Mouse (Mus musculus) neural tube, embryonic 11.5 days (tissue): ENCODE measurements around the gene Sf3a2. TPM values are rescaled to one million over a fixed set of nuclear protein-coding genes. Genes with fewer than 3 reads are reported as not detected.

ENCODE experiments used
- ATAC-seq: fragments of 200-750 bp; cut with Nextera tagmentation; 2 replicates; pipeline ENCODE4 v1.8.0; 2017; ENCODE audit warnings: moderate number of reproducible peaks, mild to moderate bottlenecking, moderate TSS enrichment, moderate library complexity; ENCODE audit not compliant: insufficient read depth, low FRiP score, low TSS enrichment
- DNase-seq: peaks from one replicate; pipeline ENCODE4 v3.0.0-alpha.2; 2015; ENCODE audit warnings: low spot score
- H3K27ac ChIP-seq: fragments of 300-500 bp; sonication (generic); 2 replicates; pipeline ENCODE4 v1.5.1; 2014; ENCODE audit warnings: low read depth, mild to moderate bottlenecking, low read length
- H3K27me3 ChIP-seq: fragments of 300-500 bp; sonication (generic); 2 replicates; pipeline ENCODE4 v1.6.1; 2014; ENCODE audit warnings: mild to moderate bottlenecking, low read length, mixed read lengths; ENCODE audit not compliant: control insufficient read depth, insufficient read depth
- H3K36me3 ChIP-seq: fragments of 300-500 bp; sonication (generic); 2 replicates; pipeline ENCODE4 v1.6.1; 2014; ENCODE audit warnings: mild to moderate bottlenecking, low read length, moderate library complexity, mixed read lengths; ENCODE audit not compliant: control insufficient read depth, insufficient read depth
- H3K4me1 ChIP-seq: fragments of 300-500 bp; sonication (generic); 2 replicates; pipeline ENCODE4 v1.6.1; 2014; ENCODE audit warnings: low read length, mixed read lengths; ENCODE audit not compliant: control insufficient read depth, insufficient read depth
- H3K4me2 ChIP-seq: fragments of 300-500 bp; sonication (generic); 2 replicates; pipeline ENCODE4 v1.6.1; 2014; ENCODE audit warnings: low read depth, mild to moderate bottlenecking, moderate library complexity
- H3K4me3 ChIP-seq: fragments of 300-500 bp; sonication (generic); 2 replicates; pipeline ENCODE4 v1.5.1; 2014; ENCODE audit warnings: low read depth, low read length
- H3K9ac ChIP-seq: fragments of 300-500 bp; sonication (generic); 2 replicates; pipeline ENCODE4 v1.6.1; 2014; ENCODE audit warnings: mild to moderate bottlenecking, low read length
- H3K9me3 ChIP-seq: fragments of 300-500 bp; sonication (generic); 2 replicates; pipeline ENCODE4 v1.6.1; 2016; ENCODE audit warnings: low read length; ENCODE audit not compliant: control insufficient read depth
- WGBS: fragments of 180-500 bp; shearing (Covaris S2); extraction: QIAGEN DNeasy Blood & Tissue Kit; methylation state at CpG from one replicate; pipeline ENCODE4 v1.1.7; 2014; 5-methylcytosine and 5-hydroxymethylcytosine counted together
- polyA plus RNA-seq: library from polyadenylated mRNA; unstranded; fragments of >200 nt; fragmentation: Nextera tagmentation; extraction: Ambion mirVana; gene quantifications from 2 replicates; pipeline ENCODE4 v1.2.1, GENCODE M21; 2014

Gene Sf3a2
- polyA plus RNA-seq, 1 experiment from 2014 or later = 96.6 TPM

DNA sequence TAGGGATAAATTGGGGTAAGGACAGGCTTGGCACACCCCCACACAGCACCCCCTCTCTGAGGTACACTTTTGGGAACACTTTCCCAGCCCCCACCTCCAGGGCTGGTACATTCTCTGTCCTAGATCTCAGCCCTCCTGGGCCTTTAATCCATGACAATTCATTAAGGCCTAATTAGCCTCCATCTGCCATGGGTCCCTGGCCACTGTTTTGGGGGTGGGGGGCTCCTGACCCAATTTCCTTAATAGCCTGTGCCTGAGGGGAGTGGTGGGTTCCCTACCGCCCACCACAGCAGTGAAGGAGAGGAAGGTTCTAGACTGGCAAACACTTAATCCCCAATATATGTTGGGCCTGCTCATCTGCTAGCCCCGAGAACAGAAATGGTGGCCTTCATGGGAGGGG lies 43.7 kb downstream of the Sf3a2 start:
- Histone ChIP-seq H3K9me3 (no peaks in the 10 kb centered on the region), H3K27ac (no peak overlapping the region), H3K4me2 (no peak overlapping the region), H3K4me3 (no peak overlapping the region), H3K36me3 (no peaks in the 10 kb centered on the region), H3K4me1 (no peaks in the 10 kb centered on the region; the same call in 1 of the 2 replicates), H3K27me3 (peaks cover 37% of the 10 kb centered on the region), H3K9ac (no peak overlapping the region)
- ATAC-seq = no peak
- no peak for DNase-seq
- 82% methylated on average over 2 of the region's 2 CpGs for WGBS

DNA sequence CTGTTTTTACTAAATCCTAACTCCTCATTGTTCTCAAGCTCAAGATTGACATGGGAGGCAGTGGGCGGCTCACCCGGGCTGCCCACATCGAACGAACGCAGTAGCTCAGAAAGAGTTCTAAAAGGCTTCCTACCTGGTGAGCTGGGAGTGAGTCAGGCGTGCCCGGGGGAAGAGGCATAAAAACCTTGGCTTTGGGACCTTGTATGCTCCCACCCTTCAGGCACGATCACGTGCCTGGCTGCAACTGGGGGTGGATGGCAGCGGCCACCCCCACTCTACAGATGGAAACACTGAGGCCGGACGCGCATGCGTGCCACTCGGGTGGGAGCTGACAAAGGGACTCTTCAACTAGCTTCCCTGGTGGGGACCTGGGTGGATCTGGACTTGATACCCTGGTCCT lies 44.3 kb downstream of the Sf3a2 start:
- Histone ChIP-seq H3K27me3 (peaks cover 35% of the 10 kb centered on the region), H3K4me1 (no peaks in the 10 kb centered on the region; the same call in 1 of the 2 replicates), H3K27ac (no peak overlapping the region), H3K9me3 (no peaks in the 10 kb centered on the region), H3K9ac (no peak overlapping the region), H3K36me3 (no peaks in the 10 kb centered on the region), H3K4me3 (no peak overlapping the region), H3K4me2 (no peak overlapping the region)
- no peak for ATAC-seq
- no peak for DNase-seq
- WGBS = 83% methylated on average over 15 of the region's 15 CpGs

DNA sequence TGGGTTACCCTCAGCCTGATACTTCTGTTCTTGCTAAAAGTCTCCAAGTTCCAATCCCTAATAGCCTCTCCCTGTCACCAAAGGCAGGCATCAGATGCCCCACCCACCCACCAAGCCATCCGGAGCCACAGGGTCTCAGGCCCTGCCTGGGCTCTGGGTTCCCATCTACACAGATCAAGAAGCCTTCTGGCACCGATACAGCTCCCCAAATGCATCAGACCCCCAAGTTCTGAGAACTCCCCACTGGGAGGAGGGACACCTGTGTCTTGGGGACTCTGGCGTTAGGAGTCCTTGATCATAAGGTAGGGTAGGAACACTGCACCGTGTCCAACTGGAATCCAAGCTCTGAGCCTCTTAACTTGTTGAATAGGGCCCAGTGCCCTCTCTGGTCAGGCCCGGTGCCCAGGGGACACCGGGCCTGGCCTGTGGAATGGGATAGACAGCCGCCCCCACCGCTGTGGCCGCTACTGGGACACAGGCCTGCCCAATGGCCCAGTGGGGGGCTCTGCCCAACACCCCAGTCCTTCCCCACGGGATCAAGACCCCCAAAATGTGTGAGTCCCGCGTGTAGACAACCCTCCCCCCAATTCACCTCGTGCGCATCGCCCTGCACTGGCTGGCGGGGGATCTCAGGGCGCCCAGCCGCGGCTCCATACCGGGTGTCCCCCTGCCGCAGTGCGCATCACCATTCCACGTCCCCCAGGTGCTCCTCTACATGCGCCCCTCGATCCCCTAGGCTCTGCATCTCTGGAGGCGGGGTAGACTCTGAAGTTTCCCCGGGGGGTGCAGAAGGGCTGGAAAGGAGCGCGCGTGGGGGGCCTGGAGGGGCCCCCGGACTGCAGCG lies 45.3 kb downstream of the Sf3a2 start:
- DNase-seq (no peak), ATAC-seq (no peak)
- 8% methylated on average over 32 of the region's 32 CpGs for WGBS
- Histone ChIP-seq H3K9ac (peak overlapping the region; percentile 43), H3K4me1 (no peaks in the 10 kb centered on the region; the same call in 1 of the 2 replicates), H3K9me3 (no peaks in the 10 kb centered on the region), H3K4me3 (peak overlapping the region; percentile 36), H3K27me3 (peaks cover 35% of the 10 kb centered on the region), H3K27ac (no peak overlapping the region), H3K36me3 (no peaks in the 10 kb centered on the region), H3K4me2 (peak overlapping the region; percentile 53)

DNA sequence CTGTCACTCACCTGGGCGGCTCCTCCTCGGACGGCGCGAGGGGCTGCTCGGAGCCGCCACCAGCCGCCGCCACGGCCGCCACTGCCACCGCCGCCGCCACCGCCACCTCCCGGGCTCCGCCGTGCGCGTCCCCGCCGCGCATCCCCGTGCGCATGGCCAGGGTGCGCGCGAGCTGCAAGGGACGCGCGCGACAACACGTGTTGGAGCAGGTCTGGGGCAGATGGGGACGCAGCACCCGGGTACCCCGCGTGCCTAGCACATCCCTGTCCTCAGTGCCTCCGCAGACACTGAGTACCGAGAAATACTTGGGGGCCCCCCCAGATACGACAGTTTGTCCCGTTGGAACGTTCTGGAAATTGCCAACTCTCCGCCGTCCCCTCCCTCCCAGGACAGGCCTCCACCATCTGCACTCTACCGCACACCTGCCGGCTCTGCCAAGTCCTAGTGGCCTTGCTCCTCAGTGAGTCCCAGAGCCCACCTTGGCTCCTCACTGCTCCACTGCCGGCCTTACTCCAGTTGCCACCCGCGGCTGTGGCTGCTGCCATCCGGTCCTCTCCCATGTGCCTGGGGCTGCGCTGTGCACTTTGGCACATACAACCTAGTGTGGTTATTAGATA lies 46.0 kb downstream of the Sf3a2 start, which contains the start of gene Lingo3:
TSS of gene Lingo3 (minus strand) at position 109 of the 617 bp plus-strand sequence.
- Histone ChIP-seq H3K9ac (peak within 1 kb of the TSS; percentile 43), H3K4me2 (peak within 1 kb of the TSS; percentile 53), H3K4me3 (peak within 1 kb of the TSS; percentile 36), H3K4me1 (no peaks in the 10 kb centered on the region; the same call in 1 of the 2 replicates), H3K27me3 (peaks cover 35% of the 10 kb centered on the region), H3K9me3 (no peaks in the 10 kb centered on the region), H3K36me3 (no peaks in the 10 kb centered on the region), H3K27ac (no peak within 1 kb of the TSS)
- peak; percentile 52 for DNase-seq
- WGBS = 3% methylated on average over 49 of the region's 51 CpGs
- ATAC-seq = no peak

DNA sequence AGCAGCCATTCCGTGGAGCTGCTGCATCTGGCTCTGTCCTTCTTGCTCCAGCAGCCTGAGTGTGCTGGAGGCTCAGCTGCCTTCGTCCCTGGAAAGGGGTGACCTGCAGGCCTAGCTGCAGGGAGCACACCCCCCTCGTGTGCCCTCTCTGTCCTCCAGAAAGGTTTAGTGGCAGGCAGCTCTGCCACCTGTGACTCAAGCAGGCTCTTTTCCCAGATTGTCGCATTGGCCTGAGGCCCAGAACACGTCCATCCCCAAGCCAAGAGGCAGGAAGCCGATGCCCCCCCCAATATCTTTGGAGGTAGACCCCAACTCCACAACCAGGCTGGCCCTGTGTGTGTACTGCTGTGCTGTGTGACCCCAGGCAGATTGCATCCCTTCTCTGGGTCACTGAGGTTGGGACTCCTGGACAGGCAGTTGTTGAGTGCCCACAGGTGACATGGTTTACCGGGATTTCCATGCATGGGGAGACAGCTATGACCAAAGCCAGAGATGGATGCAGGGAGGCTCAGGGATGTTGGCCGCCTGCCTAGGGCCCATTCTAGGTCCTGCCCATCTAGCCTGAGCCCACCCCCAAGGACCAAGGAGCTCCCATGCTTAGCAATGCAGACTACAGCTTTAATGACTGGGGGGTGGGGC lies 47.2 kb downstream of the Sf3a2 start:
- Histone ChIP-seq H3K9ac (no peak overlapping the region), H3K36me3 (no peaks in the 10 kb centered on the region), H3K4me2 (no peak overlapping the region), H3K27ac (no peak overlapping the region), H3K9me3 (no peaks in the 10 kb centered on the region), H3K4me1 (no peaks in the 10 kb centered on the region; the same call in 1 of the 2 replicates), H3K4me3 (no peak overlapping the region), H3K27me3 (peaks cover 35% of the 10 kb centered on the region)
- no peak for DNase-seq
- WGBS = 63% methylated on average over 8 of the region's 8 CpGs
- no peak for ATAC-seq

DNA sequence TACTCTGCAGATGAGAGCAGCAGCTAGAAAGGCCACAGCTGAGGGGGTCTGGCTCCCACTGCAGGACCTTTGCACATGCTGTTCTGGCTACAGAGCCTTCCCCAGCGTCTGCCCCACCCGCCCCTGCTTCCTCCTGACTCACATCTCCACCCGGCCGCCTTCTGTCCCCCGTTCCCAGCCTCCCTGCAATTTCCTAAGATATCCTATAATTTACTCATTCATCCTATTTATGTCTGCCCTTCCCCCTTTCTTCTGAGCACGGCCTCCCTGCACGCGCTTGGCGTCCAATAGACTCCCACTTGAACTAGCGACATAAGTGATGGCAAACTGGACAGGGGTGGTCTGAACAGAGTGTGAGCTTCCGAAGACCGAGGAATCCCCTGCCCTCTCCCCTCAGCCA lies 47.7 kb downstream of the Sf3a2 start:
- no peak overlapping the region for H3K4me2 ChIP-seq
- no peak overlapping the region for H3K4me3 ChIP-seq
- 79% methylated on average over 12 of the region's 12 CpGs for WGBS
- H3K27me3 ChIP-seq = peaks cover 35% of the 10 kb centered on the region
- DNase-seq = no peak
- ATAC-seq = no peak
- no peak overlapping the region for H3K27ac ChIP-seq
- H3K9me3 ChIP-seq = no peaks in the 10 kb centered on the region
- no peaks in the 10 kb centered on the region for H3K36me3 ChIP-seq
- no peaks in the 10 kb centered on the region; the same call in 1 of the 2 replicates for H3K4me1 ChIP-seq
- no peak overlapping the region for H3K9ac ChIP-seq

DNA sequence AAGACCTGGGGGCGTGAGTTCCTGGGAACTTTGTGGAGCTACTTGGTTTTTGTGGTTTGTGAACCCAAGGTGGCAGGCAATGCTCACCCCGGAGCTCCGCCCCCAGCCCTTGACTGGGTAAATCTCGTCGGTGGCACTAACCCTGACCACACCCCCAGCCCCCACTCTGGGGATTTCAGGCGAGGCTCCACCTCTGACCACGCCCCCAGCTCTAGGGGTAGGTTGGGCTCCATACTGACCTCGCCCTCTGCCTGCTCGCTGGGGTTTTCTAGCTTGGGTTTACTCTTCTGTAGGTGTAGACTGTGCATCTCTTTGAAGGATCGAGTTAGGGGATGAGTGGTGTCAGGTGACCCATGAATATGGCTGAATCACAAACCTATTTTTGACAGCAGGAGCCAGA lies 50.6 kb downstream of the Sf3a2 start:
- Histone ChIP-seq H3K4me1 (no peaks in the 10 kb centered on the region; the same call in none of the 2 replicates), H3K4me3 (no peak overlapping the region), H3K9me3 (no peaks in the 10 kb centered on the region), H3K9ac (no peak overlapping the region), H3K27ac (no peak overlapping the region), H3K36me3 (peaks cover 6% of the 10 kb centered on the region; the same call in 1 of the 2 replicates), H3K27me3 (peaks cover 20% of the 10 kb centered on the region), H3K4me2 (no peak overlapping the region)
- no peak for DNase-seq
- 13% methylated on average over 10 of the region's 10 CpGs for WGBS
- no peak for ATAC-seq
